Mouse (Mus musculus) brain, embryonic 14.5 days (tissue): Measurements from ENCODE around the gene Rhbdf2.

Source experiments
- CTCF ChIP-seq: fragments of 200-500 bp; IDR thresholded peaks from 2 replicates; pipeline ENCODE4 v1.5.1; 2012; ENCODE audit warnings: inconsistent platforms, mild to moderate bottlenecking, moderate library complexity, borderline replicate concordance; ENCODE audit not compliant: insufficient read depth, insufficient read length; ENCODE audit errors: extremely low read depth
- POLR2A ChIP-seq: fragments of 200-500 bp; IDR thresholded peaks from 2 replicates; pipeline ENCODE4 v1.6.1; 2012; ENCODE audit warnings: mild to moderate bottlenecking, inconsistent platforms, borderline replicate concordance; ENCODE audit not compliant: poor library complexity, insufficient read depth, insufficient read length, severe bottlenecking; ENCODE audit errors: extremely low read depth

DNA sequence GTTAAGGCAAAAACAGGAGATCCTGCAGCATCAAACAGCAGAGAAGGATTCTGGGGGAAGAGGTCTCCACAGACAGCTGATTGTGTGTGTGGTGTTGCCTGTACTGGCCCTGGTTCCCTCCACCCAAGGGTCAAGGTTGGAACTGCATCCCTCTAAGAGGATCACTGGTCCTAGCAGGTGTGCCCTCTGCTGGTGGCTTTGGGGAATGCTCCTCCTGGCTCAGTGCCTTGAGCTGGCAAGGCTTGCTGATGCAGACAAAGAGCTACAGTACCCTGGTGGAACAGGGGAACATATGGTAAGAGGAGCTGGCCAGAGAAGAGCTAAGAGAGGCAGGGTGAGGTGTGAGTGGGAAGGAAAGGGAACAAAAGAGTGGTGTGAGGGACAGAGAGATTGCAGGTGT is 34.4 kb downstream of the Rhbdf2 start:
- TF ChIP-seq POLR2A: no peak
- peak; percentile 99 for TF ChIP-seq CTCF
